Mouse (Mus musculus): ENCODE results near the gene Astn2.

Gene Astn2

DNA sequence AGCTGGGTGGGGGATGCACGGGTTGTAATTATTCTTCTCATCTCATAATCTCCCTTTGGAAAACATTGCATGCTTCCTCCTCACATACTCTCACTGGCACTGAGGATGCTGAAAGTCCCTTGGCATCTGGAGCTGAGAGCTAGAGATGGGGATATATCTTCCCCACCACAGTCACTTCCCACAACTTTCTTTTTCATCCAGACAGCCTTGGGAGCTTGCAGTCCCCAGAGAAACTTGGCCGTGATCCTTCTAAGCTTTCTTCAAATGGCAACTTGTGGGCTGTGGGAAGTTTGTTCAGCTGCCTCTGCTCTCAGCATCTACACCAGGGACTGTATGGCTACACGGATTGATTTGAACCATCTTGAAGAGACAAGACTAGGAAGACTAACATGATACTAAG, 428.2 kb downstream of the Astn2 start:
- DNase-seq (ENCODE audit: low spot score in 2 of 2), result no peak

DNA sequence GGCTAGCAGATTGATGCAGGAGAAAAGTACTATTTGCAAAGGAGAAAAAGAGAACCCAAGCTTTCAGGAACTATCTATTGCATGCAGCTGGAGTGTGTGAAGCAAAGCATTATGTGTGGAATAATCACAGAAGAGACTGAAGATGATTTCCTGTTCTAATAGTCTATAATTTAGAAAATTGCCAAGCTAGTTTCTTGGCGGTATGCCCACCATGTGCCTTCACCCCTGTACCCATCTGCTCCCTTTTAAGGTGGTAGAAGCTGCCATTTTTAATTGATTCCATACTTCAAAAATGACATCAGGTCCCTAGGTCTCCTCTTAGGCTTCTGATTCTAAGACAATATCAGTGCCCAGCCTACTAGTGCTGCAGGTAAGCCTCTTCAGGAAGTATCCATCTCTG, 432.0 kb downstream of the Astn2 start:
- no peak for DNase-seq (ENCODE audit: low spot score in 2 of 2)

DNA sequence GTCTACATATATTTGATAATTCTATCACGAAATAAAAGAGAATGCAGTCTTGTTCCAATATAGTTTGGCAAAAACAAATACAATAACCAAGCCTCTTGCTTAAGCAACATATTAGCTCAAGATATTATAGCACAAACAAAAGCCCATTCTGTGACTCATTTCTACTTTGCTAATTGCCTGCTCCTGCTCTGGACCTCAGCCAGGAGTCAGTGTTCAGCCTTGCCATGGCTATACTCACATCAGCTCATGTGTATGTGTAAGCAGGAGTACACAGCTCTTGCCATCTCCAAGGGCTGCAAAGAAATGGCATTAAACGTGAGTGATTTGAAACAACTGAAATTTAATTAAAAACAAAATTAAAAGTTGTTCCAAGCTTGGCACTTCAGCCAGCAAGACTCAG, 435.1 kb downstream of the Astn2 start:
- DNase-seq (ENCODE audit: low spot score in 2 of 2), result peak in 1 of 2 experiments; percentile 8

DNA sequence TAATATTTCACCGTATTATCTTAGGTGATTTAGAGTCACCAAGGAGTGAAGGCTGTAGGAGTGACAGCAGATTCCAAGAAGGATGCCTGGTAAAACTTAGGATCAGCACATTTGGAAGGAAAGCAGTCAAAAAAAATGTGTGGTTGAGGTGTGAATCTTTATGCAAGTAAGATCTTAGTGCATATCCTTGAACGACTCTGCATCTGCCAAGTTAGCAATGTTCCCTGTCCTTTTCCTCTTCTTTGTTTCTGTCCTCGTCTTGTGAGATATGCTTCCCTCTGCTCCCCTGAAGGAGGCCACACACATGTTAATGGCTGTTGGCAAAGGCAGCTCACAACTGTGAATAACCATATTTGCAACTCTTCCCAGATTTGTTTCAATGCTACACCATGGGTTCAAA, 439.8 kb downstream of the Astn2 start:
- DNase-seq (ENCODE audit: low spot score in 2 of 2), result no peak

DNA sequence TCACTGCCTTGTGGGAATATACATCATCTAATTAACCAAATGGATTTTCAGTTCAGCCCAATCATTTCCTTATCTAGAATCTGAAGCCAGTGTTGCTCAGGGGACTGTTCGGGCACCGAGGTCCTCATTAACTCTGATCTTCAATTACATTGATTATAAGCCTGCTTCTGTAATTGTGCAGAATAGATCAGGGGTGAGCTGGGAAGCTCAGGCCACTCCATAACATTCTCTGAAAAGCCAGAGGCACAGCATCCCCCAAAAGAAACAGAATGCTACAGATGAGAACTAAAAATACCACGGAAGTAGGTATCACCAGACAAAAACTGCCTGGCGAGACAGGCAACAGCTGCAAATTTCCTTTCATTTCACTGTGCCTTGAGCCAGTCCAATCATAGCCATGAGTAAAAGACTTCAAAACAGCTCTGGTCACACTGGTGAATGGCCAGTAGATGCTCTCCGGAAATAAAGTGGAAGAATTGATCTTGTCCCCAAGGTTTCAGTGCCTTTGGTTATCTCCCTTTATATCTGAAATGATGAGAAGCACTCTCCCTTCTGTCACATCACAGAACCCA, 445.1 kb downstream of the Astn2 start:
- no peak for DNase-seq (ENCODE audit: low spot score in 2 of 2)

DNA sequence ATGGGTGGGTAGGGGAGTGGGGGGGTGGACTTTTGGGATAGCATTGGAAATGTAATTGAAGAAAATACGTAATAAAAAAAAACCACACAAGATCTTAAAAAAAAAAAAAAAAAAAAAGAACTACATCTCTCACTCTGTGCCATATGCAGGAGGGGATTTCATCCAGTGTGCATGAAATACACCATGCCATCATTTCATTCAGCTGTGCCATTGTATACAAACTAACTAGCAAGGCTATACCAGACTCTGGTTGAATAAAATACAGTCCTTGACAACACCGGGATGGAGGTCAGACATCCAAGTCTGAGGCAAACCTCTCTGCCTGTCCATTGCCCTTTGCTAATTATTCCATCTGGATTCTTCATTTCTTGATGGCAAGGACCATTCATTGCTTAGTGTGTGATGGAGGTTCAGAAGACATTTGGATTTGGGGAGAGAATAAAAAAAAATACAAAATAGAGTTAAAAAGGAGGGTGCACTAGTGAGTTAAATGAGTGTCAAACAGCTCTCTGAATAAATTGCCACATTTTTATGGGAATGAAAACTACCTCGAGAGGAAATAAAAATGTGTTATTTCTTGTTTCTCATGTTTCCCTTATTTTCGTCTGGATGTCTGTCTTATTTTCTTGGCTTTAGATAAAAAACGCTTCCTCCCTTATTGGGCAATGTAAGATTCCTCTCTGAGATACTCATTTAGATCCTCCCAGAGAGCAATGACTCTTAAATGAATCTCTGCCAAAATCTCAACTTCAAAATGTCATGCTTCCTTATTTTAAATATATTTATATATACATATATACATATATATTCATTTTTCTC, 445.8 kb downstream of the Astn2 start:
- no peak for DNase-seq (ENCODE audit: low spot score in 2 of 2)

DNA sequence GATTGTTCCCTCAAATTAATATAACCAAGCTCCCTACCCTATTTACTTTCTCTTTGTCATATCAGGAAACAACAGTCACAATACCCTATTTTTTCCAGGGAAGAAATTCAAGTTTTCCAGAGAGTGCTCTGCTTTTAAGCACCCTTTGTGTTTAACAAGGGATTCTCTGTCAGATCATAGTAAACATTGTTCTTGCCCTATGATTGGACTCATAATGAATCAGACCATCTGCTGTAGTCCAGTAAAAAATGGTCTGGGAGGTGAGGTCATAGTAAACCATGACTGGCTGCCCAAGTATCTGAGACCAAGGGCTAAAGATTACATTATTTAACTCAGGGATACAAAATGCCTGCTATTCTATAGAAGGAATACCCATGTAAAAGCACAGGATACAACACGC, 452.5 kb downstream of the Astn2 start:
- no peak for DNase-seq (ENCODE audit: low spot score in 2 of 2)

DNA sequence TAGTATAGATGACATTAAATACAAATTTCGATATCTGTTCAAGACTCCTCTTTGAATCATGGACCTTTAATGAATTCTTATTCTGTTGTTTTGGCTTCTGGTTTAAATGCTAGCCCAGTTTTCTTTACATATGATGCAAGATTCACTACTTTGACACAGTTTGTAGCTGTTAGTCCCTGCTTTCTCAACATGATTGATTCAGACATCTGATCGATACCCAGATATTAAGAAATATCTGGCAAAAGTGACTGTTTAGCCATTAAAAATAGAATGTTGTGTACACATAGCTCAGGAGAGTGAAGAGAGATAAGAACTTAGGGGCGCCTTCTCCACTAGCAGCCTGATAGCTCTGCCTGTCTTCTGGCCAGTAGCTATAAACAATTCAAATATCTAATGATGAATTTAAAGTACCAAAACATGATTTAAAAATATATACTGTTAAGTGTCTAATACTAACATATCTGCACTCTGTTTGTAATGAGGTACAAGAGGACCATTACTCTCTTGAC, 457.2 kb downstream of the Astn2 start:
- DNase-seq (ENCODE audit: low spot score in 2 of 2), result no peak

DNA sequence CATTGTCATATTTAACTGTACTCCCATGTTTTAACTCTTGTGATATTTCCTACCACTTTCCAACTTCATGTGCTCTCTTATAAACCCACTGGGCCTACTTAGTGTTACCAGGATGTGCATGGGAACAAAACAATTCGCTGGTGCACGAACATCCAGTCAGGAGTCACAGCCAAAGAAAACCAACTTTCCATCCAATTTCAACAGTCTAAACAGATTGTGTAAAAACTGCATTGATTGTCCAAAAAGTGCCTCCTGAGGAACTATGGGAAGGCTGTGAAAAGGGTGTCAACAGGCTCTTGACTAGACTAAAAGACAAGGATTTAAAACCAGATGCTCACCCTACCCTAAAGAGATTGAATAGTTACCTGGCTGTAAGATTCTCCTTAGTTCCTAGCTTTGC, 458.4 kb downstream of the Astn2 start:
- no peak for DNase-seq (ENCODE audit: low spot score in 2 of 2)

DNA sequence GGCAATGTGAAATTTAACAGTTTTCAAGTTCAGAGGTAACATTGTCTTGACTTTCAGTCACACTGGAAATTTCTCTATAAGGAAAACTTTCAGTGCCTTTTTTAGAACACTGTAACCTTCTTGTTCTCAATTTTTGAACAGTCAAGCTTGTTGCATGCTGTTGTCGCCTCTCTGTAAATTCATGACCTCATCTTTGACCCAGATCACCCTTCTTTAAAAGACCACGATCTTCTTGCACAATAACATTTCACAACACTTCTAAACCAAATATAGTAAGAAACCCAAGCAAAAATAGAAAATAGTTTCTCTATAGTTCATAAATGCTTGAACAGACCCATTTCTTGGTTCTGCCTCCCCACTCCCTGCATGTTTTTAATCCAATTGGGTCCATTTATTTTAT, 473.5 kb downstream of the Astn2 start:
- DNase-seq (ENCODE audit: low spot score in 2 of 2), result no peak

DNA sequence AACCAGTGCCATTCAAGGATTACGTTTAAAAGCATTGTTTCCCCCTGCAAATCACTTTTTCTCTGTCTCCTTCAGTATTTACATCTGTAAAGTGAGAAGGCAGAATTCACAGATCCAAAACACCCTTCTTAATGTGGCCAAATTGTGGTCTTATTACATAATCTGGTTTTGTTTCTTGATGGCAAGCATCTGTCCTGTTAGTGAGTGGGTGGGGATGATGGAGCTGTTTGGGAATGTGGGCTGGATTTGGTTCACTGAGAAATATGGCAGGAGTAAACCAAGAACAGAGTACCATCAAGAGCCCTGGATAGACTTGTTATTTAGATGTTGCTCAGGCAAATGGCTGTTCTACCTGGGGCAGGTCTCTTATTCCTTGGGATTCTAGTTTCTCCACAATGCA, 484.1 kb downstream of the Astn2 start:
- DNase-seq (ENCODE audit: low spot score in 2 of 2), result no peak

DNA sequence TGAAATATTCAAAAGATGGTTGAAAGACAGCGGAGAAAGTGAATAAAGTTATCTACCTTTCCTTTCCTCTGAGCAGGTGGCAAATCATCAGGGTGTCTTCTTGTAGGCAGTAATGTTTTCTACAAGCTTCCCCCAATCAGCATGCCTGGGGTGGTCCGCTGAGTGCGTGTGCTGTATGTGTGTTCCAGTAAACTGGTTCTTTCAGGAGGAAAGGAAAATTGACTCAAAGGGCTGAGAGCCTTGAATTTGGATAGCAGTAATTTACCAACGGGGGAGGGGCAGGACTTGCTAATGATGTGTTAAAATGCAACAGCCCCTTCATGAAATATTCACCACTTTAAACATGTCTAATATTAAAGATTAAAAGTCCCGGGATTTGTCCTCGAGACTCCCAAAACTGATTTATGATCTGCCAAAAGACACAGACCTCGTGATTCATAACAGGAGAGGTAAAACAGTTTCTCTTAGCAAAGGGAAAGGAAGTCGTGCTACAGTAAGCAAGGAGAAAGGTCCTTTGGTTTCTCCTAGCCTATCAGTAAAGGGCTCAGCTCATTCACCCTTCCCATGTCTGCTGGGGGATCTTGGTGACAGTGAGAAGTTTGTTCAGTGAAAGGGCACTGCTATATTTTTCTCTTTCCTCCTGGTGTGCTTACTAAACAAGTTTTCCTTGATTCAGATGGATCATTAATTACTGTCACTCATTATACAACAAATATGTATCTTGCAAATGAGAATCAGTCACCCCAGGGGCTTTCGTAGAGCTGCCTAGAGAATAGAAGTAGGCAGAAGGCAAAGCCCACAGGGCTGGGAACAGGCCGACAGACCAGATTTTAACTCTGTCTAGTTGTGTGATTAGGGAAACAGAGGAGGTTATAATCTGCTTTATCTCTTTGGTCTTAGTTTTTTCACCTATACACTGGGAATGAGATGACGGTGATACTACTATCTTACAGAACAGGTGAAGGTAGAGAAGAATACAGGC, 488.1 kb downstream of the Astn2 start:
- DNase-seq (ENCODE audit: low spot score in 2 of 2), result no peak

DNA sequence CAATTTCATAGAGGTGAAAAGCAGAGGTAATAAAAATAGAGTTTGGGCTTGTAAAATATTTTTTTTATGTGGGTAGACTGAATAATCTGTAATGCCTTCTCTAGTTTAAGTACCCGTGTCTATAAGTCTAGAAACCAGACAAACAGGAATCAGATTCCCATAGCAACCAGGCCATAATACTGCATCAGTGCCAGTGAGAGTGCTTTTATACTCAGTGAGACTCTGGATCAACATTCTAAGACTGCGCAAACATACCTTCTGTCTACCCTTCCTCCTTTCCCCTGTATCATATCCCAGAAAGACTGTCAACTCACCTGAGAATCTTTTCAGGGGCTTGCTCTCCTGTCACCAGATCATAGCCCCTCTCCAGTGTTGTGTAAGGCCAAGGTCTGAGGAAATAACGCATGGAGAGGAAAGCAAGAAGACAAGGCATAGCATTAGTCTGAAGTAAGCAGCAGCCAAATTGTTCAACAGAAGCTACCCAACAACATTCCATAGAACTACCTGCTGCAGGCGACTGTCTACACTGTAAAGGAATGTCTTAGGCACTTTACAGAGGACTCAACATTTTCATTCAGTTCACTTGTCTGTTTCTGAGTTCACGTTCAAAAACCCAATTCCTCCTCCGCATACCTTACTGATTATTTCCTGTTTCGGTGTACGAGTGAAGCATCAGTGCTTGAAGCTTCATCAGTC, 492.0 kb downstream of the Astn2 start:
- no peak for DNase-seq (ENCODE audit: low spot score in 2 of 2)

DNA sequence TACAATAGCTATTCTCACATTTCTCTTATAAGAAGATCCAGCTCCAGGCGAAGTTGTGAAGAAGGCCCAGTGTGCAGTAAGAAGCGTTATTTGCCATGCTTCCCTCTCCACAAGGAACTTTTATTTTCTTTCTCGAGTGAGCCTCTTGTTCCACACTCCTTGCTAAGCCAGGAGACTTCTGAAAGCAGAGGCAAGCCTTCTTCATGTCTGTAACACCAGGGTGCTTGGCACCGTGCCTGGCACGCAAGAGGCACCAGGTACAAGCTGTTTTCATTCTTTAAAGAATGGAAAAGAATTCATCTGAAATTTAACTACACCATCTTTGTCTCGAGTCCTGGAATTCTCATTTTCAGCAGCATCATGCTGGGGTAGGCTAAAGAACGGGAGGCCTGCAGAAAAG, 496.8 kb downstream of the Astn2 start:
- no peak for DNase-seq (ENCODE audit: low spot score in 2 of 2)

DNA sequence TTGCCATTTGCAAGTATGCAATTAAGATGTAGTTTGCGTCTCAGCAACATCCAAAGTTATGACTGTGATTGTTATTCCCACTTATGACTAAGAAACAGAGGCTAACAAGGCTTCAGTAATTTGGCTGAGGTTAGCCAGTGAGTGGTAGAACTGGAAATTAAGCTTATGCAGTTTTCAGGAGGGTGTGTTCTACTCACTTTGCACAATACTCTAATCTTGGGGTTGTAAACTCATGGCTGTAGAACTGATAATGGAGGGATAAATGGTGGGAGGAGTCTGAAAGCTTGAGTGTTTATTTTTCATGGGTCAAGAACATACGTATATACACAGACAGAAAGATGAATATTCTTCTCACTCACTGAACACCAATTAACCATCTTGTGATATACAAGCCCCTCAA, 499.4 kb downstream of the Astn2 start:
- DNase-seq (ENCODE audit: low spot score in 2 of 2), result no peak

DNA sequence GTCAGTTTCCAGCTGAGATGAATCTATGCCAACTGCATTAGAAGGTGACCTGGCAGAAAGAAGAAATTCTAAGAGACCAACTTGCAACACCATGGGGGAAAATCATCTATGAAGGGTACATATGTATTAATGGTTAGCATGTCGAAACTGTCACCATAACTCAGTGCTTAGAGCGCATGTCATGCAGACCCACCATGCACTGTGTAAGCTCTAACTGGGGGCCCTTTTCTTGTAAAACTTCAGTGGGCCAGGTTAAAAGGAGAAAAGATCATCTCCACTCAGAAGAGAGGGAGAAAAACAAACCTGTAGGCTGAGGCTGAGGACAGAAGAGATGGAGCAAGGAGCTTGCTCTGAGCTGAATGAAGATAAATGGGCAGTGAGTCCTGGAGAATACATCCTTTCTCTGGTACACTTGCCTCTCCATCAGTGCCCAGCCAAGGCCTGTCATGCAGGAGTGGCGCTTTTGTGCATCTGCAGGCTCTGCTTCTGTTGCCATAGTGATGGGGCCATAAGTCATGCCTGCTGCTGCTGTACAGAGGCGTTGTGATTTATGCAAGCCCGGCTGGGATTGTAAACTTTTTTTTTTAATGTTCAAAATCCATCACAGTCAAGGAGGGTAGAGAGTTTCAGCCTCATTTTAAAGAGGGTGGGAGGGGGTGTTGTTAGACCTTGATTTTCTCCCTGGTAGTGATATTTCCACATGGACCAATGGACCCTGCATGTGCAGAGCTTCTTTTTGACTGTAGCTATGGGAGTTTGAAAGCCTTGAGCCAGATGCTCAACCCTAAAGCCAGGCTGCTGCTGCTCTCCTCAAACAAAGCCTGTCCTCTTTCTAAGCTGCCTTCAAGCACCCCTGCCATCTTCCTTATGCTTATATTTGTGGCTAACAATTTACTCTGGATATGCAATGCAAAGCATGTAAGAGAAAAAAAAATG, 508.1 kb downstream of the Astn2 start:
- no peak for DNase-seq (ENCODE audit: low spot score in 2 of 2)

DNA sequence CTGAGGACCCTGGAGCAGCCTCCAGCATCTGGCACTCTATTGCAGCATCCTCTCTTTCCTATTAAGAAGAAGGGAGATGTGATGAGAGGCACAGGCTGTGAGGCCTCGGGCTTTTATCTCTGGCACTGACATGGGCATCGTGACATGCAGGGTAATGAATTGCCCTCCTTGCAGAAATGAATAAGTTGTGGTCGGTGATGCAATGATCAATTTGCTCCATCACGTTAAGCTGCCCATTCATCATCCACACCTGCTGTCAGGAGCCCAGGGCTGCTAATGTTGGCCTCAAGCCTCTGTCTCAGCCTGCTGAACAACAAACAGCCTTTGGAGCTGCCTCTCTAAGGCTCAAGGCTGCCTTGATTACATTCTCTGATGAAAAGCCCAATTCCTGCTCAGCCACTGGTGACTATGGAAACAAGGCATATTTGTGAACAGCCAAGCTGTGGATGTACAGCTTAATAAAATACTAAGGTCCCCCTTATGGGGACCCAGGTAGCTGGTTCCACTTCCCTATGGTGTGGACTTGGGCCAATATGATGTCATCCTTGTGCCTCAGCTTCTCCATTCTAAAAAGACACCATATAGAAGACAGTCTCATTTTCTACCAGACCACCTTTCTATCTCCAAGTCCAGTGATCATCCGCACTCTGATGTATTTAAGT, 515.9 kb downstream of the Astn2 start:
- no peak for DNase-seq (ENCODE audit: low spot score in 2 of 2)

DNA sequence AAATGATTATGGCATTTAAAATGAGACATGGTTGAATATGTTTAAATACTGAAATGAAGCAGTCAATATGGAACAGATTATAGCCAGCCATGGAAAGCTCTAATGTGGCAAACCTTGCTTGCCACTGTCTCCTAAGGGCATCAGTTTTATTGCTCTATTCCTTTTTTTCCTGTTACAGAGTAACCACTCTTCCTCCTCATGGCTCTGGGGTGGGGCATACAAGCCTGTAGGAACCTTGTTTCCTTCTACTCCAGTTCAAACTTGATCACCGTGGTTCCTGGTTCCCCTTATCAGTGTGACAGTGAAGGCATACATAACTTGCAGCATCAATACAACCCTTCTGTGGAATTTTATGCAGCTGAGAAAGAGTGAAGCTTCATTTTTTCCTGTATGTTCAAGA, 517.5 kb downstream of the Astn2 start:
- DNase-seq (ENCODE audit: low spot score in 2 of 2), result no peak

DNA sequence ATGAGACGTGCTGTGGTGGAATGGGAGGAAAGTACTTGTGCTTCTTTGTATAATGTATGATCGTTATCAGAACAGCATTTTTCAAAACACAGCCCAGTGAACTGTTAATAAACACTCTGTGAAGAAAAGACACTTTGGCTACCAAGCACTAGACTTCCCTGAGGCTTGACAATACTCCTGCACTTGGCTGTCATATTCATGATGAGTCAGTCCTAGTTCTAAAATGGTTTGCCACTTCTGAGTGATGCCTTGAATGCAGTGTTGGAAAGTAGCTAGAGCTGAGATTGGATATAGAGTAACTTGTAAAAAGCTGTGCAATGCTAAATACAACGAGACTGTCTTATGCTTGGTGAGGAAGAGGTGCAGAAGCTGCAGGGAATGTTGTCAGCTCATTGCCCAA, 518.5 kb downstream of the Astn2 start:
- no peak for DNase-seq (ENCODE audit: low spot score in 2 of 2)

DNA sequence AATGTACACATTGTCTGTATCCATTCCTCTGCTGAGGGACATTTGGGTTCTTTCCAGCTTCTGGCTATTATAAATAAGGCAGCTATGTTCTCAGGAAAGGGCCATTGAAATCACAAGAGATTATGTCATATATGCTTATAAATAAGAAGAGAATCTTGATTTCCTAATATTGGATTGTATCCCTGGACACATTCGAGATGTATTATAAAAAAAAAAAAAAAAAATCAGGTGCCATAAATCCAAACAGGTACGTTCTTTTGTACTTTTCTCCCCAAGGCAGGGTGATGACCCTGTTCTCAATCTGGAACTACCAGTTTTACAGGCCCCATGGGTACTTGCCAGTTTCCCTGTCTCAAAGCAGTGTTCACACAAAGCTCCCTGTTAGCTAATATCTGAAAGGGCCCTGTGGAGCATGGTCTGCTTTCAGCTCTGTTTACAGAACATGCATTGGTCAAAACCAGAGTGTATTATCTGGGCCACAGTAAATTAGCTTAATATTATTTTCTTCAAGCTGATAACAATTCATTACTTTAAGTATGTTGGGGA, 530.1 kb downstream of the Astn2 start:
- DNase-seq (ENCODE audit: low spot score in 2 of 2), result peak in 1 of 2 experiments; percentile 24

All from urinary bladder, adult 18-20 months (tissue).